Mouse (Mus musculus) gastrocnemius, adult 2 months (tissue): ENCODE results near the gene Themis2. TPM values are rescaled to one million over a fixed set of nuclear protein-coding genes. Genes with fewer than 3 reads are reported as not detected.
A peak's percentile ranks its signal among the peaks of the same experiment; 100 is the strongest.

ENCODE experiments used
- DNase-seq: peaks from one replicate; pipeline ENCODE4 v3.0.0; 2022
- H3K27ac ChIP-seq: fragments of 200-600 bp; 2 replicates; pipeline ENCODE4 v1.8.1; 2022; ENCODE audit warnings: mild to moderate bottlenecking
- H3K4me3 ChIP-seq: fragments of 200-600 bp; 2 replicates; pipeline ENCODE4 v1.8.1; 2022; ENCODE audit warnings: mild to moderate bottlenecking, moderate library complexity
- CTCF ChIP-seq: fragments of 200-600 bp; IDR thresholded peaks from 2 replicates; pipeline ENCODE4 v1.8.1; 2022; ENCODE audit warnings: antibody characterized with exemption, mild to moderate bottlenecking, moderate library complexity
- intact Hi-C: fragments of 180-260 bp; cut with DNase I; formaldehyde crosslinking; loops from one replicate; pipeline ENCODE4 v1.15.1; 2025
- total RNA-seq, 2 experiments: library from RNA; stranded (reverse); gene quantifications; 2 replicates each; pipeline ENCODE4 v1.2.3; 2021

Gene Themis2
- total RNA-seq, 2 experiments from 2014 or later = 0.69 to 0.70 TPM

GRCm38 (mm10) chr4:132735894-132736293 is 60.3 kb downstream of the Themis2 start:
- Histone ChIP-seq H3K4me3 (no peak overlapping the region), H3K27ac (no peak overlapping the region)
- DNase-seq = no peak
- no peak for TF ChIP-seq CTCF
- intact Hi-C loops = no loop called here

- no peak for TF ChIP-seq CTCF
- H3K4me3 ChIP-seq = no peak overlapping the region
- no peak for DNase-seq
- no peak overlapping the region for H3K27ac ChIP-seq
- intact Hi-C loops = no loop called here
These were observed 60.8 kb downstream of the Themis2 start for GRCm38 (mm10) chr4:132735389-132735788.

- Histone ChIP-seq H3K4me3 (no peak overlapping the region), H3K27ac (no peak overlapping the region)
- TF ChIP-seq CTCF = no peak
- no peak for DNase-seq
- intact Hi-C loops = no loop called here
These were observed 61.4 kb downstream of the Themis2 start for GRCm38 (mm10) chr4:132734766-132735165.

- H3K27ac ChIP-seq = peak overlapping the region; percentile 72; the same call in 1 of the 2 replicates
- TF ChIP-seq CTCF = no peak
- H3K4me3 ChIP-seq = no peak overlapping the region; the same call in 1 of the 2 replicates
- no peak for DNase-seq
- intact Hi-C loops = no loop called here
These were observed 63.0 kb downstream of the Themis2 start for GRCm38 (mm10) chr4:132733071-132733770.

- peak; percentile 27 for TF ChIP-seq CTCF
- DNase-seq = peak; percentile 96
- Histone ChIP-seq H3K4me3 (peak within 1 kb of the TSS; percentile 89), H3K27ac (peak within 1 kb of the TSS; percentile 75)
- intact Hi-C loops = no loop called here
These were observed 64.0 kb downstream of the Themis2 start, which contains the start of gene Xkr8 for GRCm38 (mm10) chr4:132732148-132732684. Xkr8 (minus strand) TSS chr4:132732546.

Other genes starting within 250 kb of the Themis2 start
- under 1 TPM; 0.56 to 0.98 TPM for gene Ptafr, start 232.3 kb downstream of the Themis2 start, total RNA-seq
- 10 to 100 TPM; 11.2 to 15.5 TPM for gene Eya3, start 157.4 kb downstream of the Themis2 start, total RNA-seq
- under 1 TPM; 0.54 to 0.70 TPM for gene Xkr8, start 63.8 kb downstream of the Themis2 start, total RNA-seq
- gene Smpdl3b, start 39.1 kb downstream of the Themis2 start, total RNA-seq = under 1 TPM; 0.47 to 0.66 TPM
- 10 to 100 TPM; 14.2 to 16.3 TPM for gene Rpa2, start 28.1 kb downstream of the Themis2 start, total RNA-seq
- 10 to 100 TPM; 13.6 to 14.8 TPM for gene Ppp1r8, start 46.8 kb upstream of the Themis2 start, total RNA-seq
- gene Stx12, start 88.1 kb upstream of the Themis2 start, total RNA-seq = 10 to 100 TPM; 24.1 to 25.7 TPM
- gene Fam76a, start 126.2 kb upstream of the Themis2 start, total RNA-seq = 10 to 100 TPM; 23.5 to 29.9 TPM
- under 1 TPM in 1 of 2 experiments, not detected in 1; 0.06 TPM for gene Fgr, start 177.7 kb upstream of the Themis2 start, total RNA-seq
- 10 to 100 TPM; 30.2 to 55.1 TPM for gene Ahdc1, start 214.9 kb upstream of the Themis2 start, total RNA-seq